Mouse (Mus musculus) gastrocnemius, postnatal 14 days (tissue): ENCODE measurements around the gene 1700025G04Rik. TPM values are rescaled to one million over a fixed set of nuclear protein-coding genes. Genes with fewer than 3 reads are reported as not detected.

Experiments
- DNase-seq: peaks from one replicate; pipeline ENCODE4 v3.0.0; 2021; ENCODE audit warnings: mixed read lengths
- intact Hi-C: fragments of 180-260 bp; cut with DNase I; formaldehyde crosslinking; loops from one replicate; pipeline ENCODE4 v1.15.1; 2025; ENCODE audit warnings: low total_unique reads
- long read RNA-seq, 2 experiments: library from polyadenylated mRNA; stranded (forward); transcript quantifications; one replicate each; pipeline ENCODE4 v2.0.0; 2021
- total RNA-seq, 2 experiments: library from RNA; stranded (reverse); gene quantifications; 2 replicates each; pipeline ENCODE4 v1.2.3; 2021

1700025G04Rik gene
- 10 to 100 TPM; 50.2 to 53.4 TPM for total RNA-seq
- long read RNA-seq, experiment 1, full-length matches to known transcripts, result 25 of 32 reads
- long read RNA-seq, experiment 1, partial matches to known transcripts, result 0 of 32 reads
- long read RNA-seq, experiment 1, other reads (novel, unspliced or antisense), result 7 of 32 reads
- long read RNA-seq, experiment 2, full-length matches to known transcripts, result 34 of 38 reads
- long read RNA-seq, experiment 2, partial matches to known transcripts, result 1 of 38 reads
- long read RNA-seq, experiment 2, other reads (novel, unspliced or antisense), result 3 of 38 reads

- peak; percentile 92 for DNase-seq
- intact Hi-C loops, result loop anchor here (10.0 kb wide), 1 partner anchor 75 kb away; no protein-coding TSS in a partner anchor
Observed at GRCm38 (mm10) chr1:152090018-152090553, at the start of gene 1700025G04Rik. Gene 1700025G04Rik, minus strand, starts transcription at chr1:152090125.

GRCm38 (mm10) chr1:152139496-152139895 lies 49.6 kb upstream of the 1700025G04Rik start:
- intact Hi-C loops, result no loop called here
- DNase-seq, result peak; percentile 9

- intact Hi-C loops, result no loop called here
- DNase-seq, result peak; percentile 40
Observed at GRCm38 (mm10) chr1:152130029-152130727, 40.3 kb upstream of the 1700025G04Rik start.

GRCm38 (mm10) chr1:152125451-152125850 lies 35.5 kb upstream of the 1700025G04Rik start:
- no peak for DNase-seq
- intact Hi-C loops, result no loop called here

GRCm38 (mm10) chr1:152110123-152110522 lies 20.2 kb upstream of the 1700025G04Rik start:
- intact Hi-C loops, result no loop called here
- no peak for DNase-seq

GRCm38 (mm10) chr1:152106136-152106535 lies 16.2 kb upstream of the 1700025G04Rik start:
- DNase-seq, result no peak
- intact Hi-C loops, result no loop called here

- intact Hi-C loops, result no loop called here
Observed at GRCm38 (mm10) chr1:152105246-152105645, 15.3 kb upstream of the 1700025G04Rik start.

GRCm38 (mm10) chr1:152101746-152102145 lies 11.8 kb upstream of the 1700025G04Rik start:
- intact Hi-C loops, result no loop called here
- no peak for DNase-seq

More at GRCm38 (mm10) chr1:152105246-152105645, 15.3 kb upstream of the 1700025G04Rik start:
- no peak for DNase-seq

- DNase-seq, result no peak
- intact Hi-C loops, result loop anchor here (10.0 kb wide), 1 partner anchor 69 kb away; no protein-coding TSS in a partner anchor
Observed at GRCm38 (mm10) chr1:152096045-152096444, 6.1 kb upstream of the 1700025G04Rik start.

GRCm38 (mm10) chr1:152090564-152091545 lies 930 bp upstream of the 1700025G04Rik start:
- peak; percentile 44 for DNase-seq
- intact Hi-C loops, result loop anchor here (10.0 kb wide), 1 partner anchor 74 kb away; no protein-coding TSS in a partner anchor

- DNase-seq, result peak; percentile 47
- intact Hi-C loops, result no loop called here
Observed at GRCm38 (mm10) chr1:152089526-152089925, 399 bp downstream of the 1700025G04Rik start.

GRCm38 (mm10) chr1:152088791-152089401 lies 1.0 kb downstream of the 1700025G04Rik start:
- peak; percentile 39 for DNase-seq
- intact Hi-C loops, result no loop called here

- DNase-seq, result no peak
- intact Hi-C loops, result no loop called here
Observed at GRCm38 (mm10) chr1:152088030-152088429, 1.9 kb downstream of the 1700025G04Rik start.

GRCm38 (mm10) chr1:152086951-152087350 lies 3.0 kb downstream of the 1700025G04Rik start:
- intact Hi-C loops, result no loop called here
- DNase-seq, result no peak

GRCm38 (mm10) chr1:152085561-152085960 lies 4.4 kb downstream of the 1700025G04Rik start:
- intact Hi-C loops, result no loop called here
- DNase-seq, result no peak

GRCm38 (mm10) chr1:152084638-152085345 lies 5.1 kb downstream of the 1700025G04Rik start:
- DNase-seq, result peak; percentile 80
- intact Hi-C loops, result no loop called here

GRCm38 (mm10) chr1:152081954-152082711 lies 7.8 kb downstream of the 1700025G04Rik start:
- DNase-seq, result no peak
- intact Hi-C loops, result no loop called here
